18 mouse cellular contexts compared by ENCODE assay signal in genomic region chr8:26450543-26450942, GRCm38 (mm10).
DNase-seq lines count a peak whose midpoint lies in the region; ATAC-seq and TF ChIP-seq lines count a peak whose summit lies in the region.
"Had no signal": no experiment of that assay in that cellular context is flagged by ENCODE, and none has a peak within 500 bp of the region (broad histone marks: within the 10 kb centered on the region; RNA-seq: fewer than 3 reads in every experiment).

No protein-coding gene starts in this region.

- TF ChIP-seq CTCF in lung, postnatal 0 days (IDR thresholded peaks at IDR 0.05) = no peak

- peak; percentile 66; the same call in 1 of the 2 replicates for ATAC-seq in embryonic facial prominence, embryonic 11.5 days (replicated peaks; ENCODE audit: insufficient number of reproducible peaks, low FRiP score, low TSS enrichment, low read depth)
- ATAC-seq in lung, postnatal 0 days = no peak
- ATAC-seq: forebrain, embryonic 13.5 days; intestine, embryonic 15.5 days had no signal

- no peak overlapping the region for H3K4me3 ChIP-seq in embryonic facial prominence, embryonic 11.5 days (ENCODE audit: low read depth, low read length)
- H3K4me3 ChIP-seq in lung, postnatal 0 days (ENCODE audit: low read depth, low read length) = no peak overlapping the region
- H3K4me3 ChIP-seq: forebrain, embryonic 13.5 days; heart, embryonic 12.5 days; hindbrain, embryonic 10.5 days; intestine, embryonic 15.5 days had no signal

- no peaks in the 10 kb centered on the region for H3K27me3 ChIP-seq in embryonic facial prominence, embryonic 11.5 days (ENCODE audit: control insufficient read depth, insufficient read depth, low read length)
- H3K27me3 ChIP-seq in lung, postnatal 0 days (replicated peaks; ENCODE audit: insufficient read depth, low read length) = no peaks in the 10 kb centered on the region
- H3K27me3 ChIP-seq: heart, embryonic 12.5 days; intestine, embryonic 15.5 days had no signal

- DNase-seq in embryo, embryonic 10.5 days (ENCODE audit: low spot score) = peak; percentile 33
- no peak for DNase-seq in embryo, embryonic 11 days
- peak; percentile 81 for DNase-seq in embryonic facial prominence, embryonic 11.5 days (ENCODE audit: low spot score)
- peak; percentile 7 for DNase-seq in forelimb bud, embryonic 11.5 days (ENCODE audit: low read depth, low spot score)
- DNase-seq in heart, adult 11 months = no peak
- no peak for DNase-seq in lung, postnatal 0 days (ENCODE audit: low spot score)
- DNase-seq in thymus, postnatal 25 days = no peak
- DNase-seq: adrenal gland, postnatal 10 days; cerebellum, adult 11-12 months; cerebellum, adult 9-10 months; cerebellum, postnatal 36 days; gastrocnemius, postnatal 14 days; kidney, adult 18-20 months had no signal

- peak overlapping the region; percentile 67 for H3K27ac ChIP-seq in embryonic facial prominence, embryonic 11.5 days (replicated peaks; ENCODE audit: low read depth, low read length)
- no peak overlapping the region for H3K27ac ChIP-seq in lung, postnatal 0 days (ENCODE audit: low read length)
- H3K27ac ChIP-seq: forebrain, embryonic 13.5 days; hindbrain, embryonic 14.5 days; intestine, embryonic 15.5 days had no signal

- 25% methylated on average over 10 of the region's 10 CpGs for WGBS in embryonic facial prominence, embryonic 11.5 days
- WGBS in lung, postnatal 0 days = 58% methylated on average over 10 of the region's 10 CpGs

- no peak for TF ChIP-seq EP300 in lung, postnatal 0 days (IDR thresholded peaks at IDR 0.05)

- H3K4me1 ChIP-seq in embryonic facial prominence, embryonic 11.5 days (ENCODE audit: control insufficient read depth, insufficient read depth, low read length) = no peaks in the 10 kb centered on the region
- no peaks in the 10 kb centered on the region for H3K4me1 ChIP-seq in lung, postnatal 0 days (ENCODE audit: insufficient read depth, low read depth, low read length)
- H3K4me1 ChIP-seq: forebrain, embryonic 13.5 days had no signal

- no peak overlapping the region for H3K4me2 ChIP-seq in embryonic facial prominence, embryonic 11.5 days (ENCODE audit: low read depth, low read length)
- H3K4me2 ChIP-seq in lung, postnatal 0 days (replicated peaks; ENCODE audit: low read depth, low read length) = no peak overlapping the region
- H3K4me2 ChIP-seq: forebrain, embryonic 13.5 days; heart, embryonic 12.5 days; hindbrain, embryonic 14.5 days; intestine, embryonic 15.5 days had no signal

- H3K36me3 ChIP-seq in embryonic facial prominence, embryonic 11.5 days (replicated peaks; ENCODE audit: control insufficient read depth, insufficient read depth, low read depth, low read length) = no peaks in the 10 kb centered on the region
- no peaks in the 10 kb centered on the region for H3K36me3 ChIP-seq in lung, postnatal 0 days (ENCODE audit: insufficient read depth, low read length)
- H3K36me3 ChIP-seq: heart, embryonic 12.5 days; hindbrain, embryonic 10.5 days; intestine, embryonic 15.5 days had no signal

- H3K9me3 ChIP-seq in embryonic facial prominence, embryonic 11.5 days (replicated peaks; ENCODE audit: control insufficient read depth, low read length) = no peaks in the 10 kb centered on the region
- no peaks in the 10 kb centered on the region for H3K9me3 ChIP-seq in lung, postnatal 0 days (ENCODE audit: low read length)
- H3K9me3 ChIP-seq: forebrain, embryonic 13.5 days; hindbrain, embryonic 10.5 days; intestine, embryonic 15.5 days had no signal

- H3K9ac ChIP-seq in embryonic facial prominence, embryonic 11.5 days (replicated peaks; ENCODE audit: low read length) = no peak overlapping the region
- no peak overlapping the region for H3K9ac ChIP-seq in lung, postnatal 0 days (replicated peaks; ENCODE audit: low read depth)
- H3K9ac ChIP-seq: forebrain, embryonic 13.5 days; heart, embryonic 12.5 days; hindbrain, embryonic 14.5 days; intestine, embryonic 15.5 days had no signal

Comparison
In these comparisons a context has a peak if more than half of its experiments do, and no peak if none do; other contexts are left out.
1. DNase-seq: peak in embryo, embryonic 10.5 days (single experiment), embryonic facial prominence, embryonic 11.5 days (single experiment) and forelimb bud, embryonic 11.5 days (single experiment); none in embryo, embryonic 11 days (single experiment), heart, adult 11 months (single experiment), lung, postnatal 0 days (single experiment) and thymus, postnatal 25 days (single experiment).